Mouse (Mus musculus): ENCODE data around the gene Lsp1. TPM values are rescaled to one million over a fixed set of nuclear protein-coding genes. Genes with fewer than 3 reads are reported as not detected.

Lsp1 gene
- polyA plus RNA-seq, 1 experiment from 2014 or later = 5.5 TPM

DNA sequence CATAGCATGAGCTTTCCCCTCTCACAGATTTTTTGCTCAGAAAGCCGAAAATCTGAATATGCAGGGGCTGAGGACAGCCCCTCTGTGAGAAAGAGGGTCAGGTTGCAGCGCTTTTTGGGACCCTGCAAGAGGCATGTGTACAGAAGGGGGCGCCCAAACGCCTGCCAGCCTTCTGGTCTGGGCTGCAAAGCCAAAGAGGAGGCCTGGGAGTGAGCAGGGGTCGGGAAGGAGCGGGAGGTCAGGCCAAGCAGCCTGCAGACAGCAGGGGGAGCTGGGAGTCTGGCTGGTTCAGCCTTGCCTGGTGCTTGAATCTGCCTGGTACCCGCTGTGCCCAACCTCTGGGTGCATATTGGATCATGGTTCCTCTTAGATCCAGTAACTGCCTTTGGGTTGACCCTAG lies 32.4 kb upstream of the Lsp1 start:
- peaks cover 7% of the 10 kb centered on the region for H3K4me1 ChIP-seq (ENCODE audit: control insufficient read depth, insufficient read depth, low read depth, low read length)
- ATAC-seq = no peak
- WGBS = 7% methylated on average over 7 of the region's 7 CpGs
- no peak overlapping the region for H3K9ac ChIP-seq (ENCODE audit: low read depth, low read length)
- no peaks in the 10 kb centered on the region for H3K27me3 ChIP-seq (replicated peaks; ENCODE audit: control insufficient read depth, insufficient read depth, low read length)
- no peaks in the 10 kb centered on the region for H3K9me3 ChIP-seq (ENCODE audit: control insufficient read depth, low read length)
- no peak overlapping the region for H3K4me2 ChIP-seq (ENCODE audit: low read length)
- no peak overlapping the region for H3K4me3 ChIP-seq (ENCODE audit: low read length)
- no peaks in the 10 kb centered on the region for H3K36me3 ChIP-seq (ENCODE audit: control insufficient read depth, insufficient read depth, low read length)
- no peak overlapping the region for H3K27ac ChIP-seq (ENCODE audit: low read depth, low read length)

DNA sequence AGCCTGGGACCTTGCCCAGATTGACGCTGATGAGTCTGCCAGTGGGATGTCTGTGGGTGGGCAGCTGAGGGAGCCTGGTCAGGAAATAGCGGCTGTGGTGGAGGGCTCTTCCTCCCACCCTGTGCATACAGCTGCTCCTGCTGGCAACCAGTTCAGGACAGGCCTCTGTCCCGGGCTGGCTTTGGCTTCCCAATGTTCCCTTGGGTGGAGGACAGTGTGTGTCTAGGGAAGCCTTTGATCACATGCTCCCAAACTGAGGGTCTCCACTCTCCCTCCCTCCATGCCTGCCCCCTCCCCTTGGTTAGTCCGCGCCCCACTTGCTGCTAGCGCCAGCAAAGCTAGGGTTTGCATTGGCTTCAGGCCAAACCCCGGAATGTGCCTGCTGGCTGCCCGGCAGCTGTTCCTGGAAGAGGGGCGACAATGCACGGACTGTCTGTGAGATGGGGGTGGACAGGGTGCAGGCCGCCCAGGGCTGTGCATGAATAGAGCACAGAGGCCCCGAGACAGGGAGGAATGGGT lies 30.4 kb upstream of the Lsp1 start:
- Histone ChIP-seq H3K36me3 (ENCODE audit: control insufficient read depth, insufficient read depth, low read length) (no peaks in the 10 kb centered on the region), H3K4me1 (ENCODE audit: control insufficient read depth, insufficient read depth, low read depth, low read length) (peaks cover 7% of the 10 kb centered on the region), H3K9ac (ENCODE audit: low read depth, low read length) (no peak overlapping the region), H3K4me2 (ENCODE audit: low read length) (peak overlapping the region; percentile 1; the same call in 1 of the 2 replicates), H3K27me3 (replicated peaks; ENCODE audit: control insufficient read depth, insufficient read depth, low read length) (no peaks in the 10 kb centered on the region), H3K9me3 (ENCODE audit: control insufficient read depth, low read length) (no peaks in the 10 kb centered on the region), H3K4me3 (ENCODE audit: low read length) (no peak overlapping the region), H3K27ac (ENCODE audit: low read depth, low read length) (0 out of 2 replicates have a peak overlapping the region, but pooled peaks have one; percentile 13)
- WGBS = 25% methylated on average over 12 of the region's 12 CpGs
- ATAC-seq = peak; percentile 84

DNA sequence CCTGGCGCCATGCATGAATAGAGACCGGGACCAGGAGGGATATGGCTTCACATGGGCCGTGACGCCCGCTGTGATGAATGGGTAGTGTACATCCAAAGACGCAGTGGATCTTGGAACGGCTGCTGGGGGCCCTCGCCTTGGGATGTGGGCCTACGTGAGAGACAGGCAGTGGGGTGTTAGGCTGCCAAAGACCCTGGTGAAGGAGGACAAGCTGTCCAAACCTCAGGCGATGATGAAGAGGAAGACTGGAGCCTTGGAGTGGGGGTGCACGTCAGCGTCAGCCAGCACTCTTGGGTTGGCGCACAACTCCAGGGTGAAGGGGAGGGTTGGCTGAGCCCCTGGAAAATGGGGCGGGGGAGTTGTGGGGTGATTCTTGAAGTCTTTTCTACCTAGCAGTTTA lies 29.5 kb upstream of the Lsp1 start:
- peaks cover 7% of the 10 kb centered on the region for H3K4me1 ChIP-seq (ENCODE audit: control insufficient read depth, insufficient read depth, low read depth, low read length)
- H3K9me3 ChIP-seq (ENCODE audit: control insufficient read depth, low read length) = no peaks in the 10 kb centered on the region
- WGBS = 78% methylated on average over 14 of the region's 14 CpGs
- H3K36me3 ChIP-seq (ENCODE audit: control insufficient read depth, insufficient read depth, low read length) = no peaks in the 10 kb centered on the region
- H3K4me2 ChIP-seq (ENCODE audit: low read length) = no peak overlapping the region
- H3K27ac ChIP-seq (ENCODE audit: low read depth, low read length) = no peak overlapping the region
- H3K27me3 ChIP-seq (replicated peaks; ENCODE audit: control insufficient read depth, insufficient read depth, low read length) = no peaks in the 10 kb centered on the region
- H3K9ac ChIP-seq (ENCODE audit: low read depth, low read length) = no peak overlapping the region
- no peak for ATAC-seq
- H3K4me3 ChIP-seq (ENCODE audit: low read length) = no peak overlapping the region

DNA sequence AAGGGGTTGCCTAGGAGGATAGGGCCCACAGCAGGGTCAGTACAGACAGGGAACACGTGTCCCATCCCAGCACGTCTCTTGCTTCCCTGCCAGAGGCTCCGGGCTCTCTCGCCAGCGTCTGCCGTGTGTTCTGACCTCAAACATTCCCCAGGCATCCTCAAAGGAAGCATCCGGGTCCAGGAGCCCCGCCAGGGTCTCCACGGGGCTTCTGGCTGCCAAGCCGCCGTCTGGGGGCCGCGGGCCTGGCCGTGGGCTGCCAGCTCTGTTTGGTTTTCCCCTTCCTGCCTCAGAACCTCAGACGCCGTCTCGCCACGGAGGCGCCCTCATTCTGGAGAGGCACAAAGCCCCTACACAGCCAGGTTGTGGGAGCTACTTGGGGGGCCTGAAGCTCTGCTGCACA lies 27.0 kb upstream of the Lsp1 start:
- no peak overlapping the region for H3K4me3 ChIP-seq (ENCODE audit: low read length)
- no peaks in the 10 kb centered on the region for H3K9me3 ChIP-seq (ENCODE audit: control insufficient read depth, low read length)

DNA sequence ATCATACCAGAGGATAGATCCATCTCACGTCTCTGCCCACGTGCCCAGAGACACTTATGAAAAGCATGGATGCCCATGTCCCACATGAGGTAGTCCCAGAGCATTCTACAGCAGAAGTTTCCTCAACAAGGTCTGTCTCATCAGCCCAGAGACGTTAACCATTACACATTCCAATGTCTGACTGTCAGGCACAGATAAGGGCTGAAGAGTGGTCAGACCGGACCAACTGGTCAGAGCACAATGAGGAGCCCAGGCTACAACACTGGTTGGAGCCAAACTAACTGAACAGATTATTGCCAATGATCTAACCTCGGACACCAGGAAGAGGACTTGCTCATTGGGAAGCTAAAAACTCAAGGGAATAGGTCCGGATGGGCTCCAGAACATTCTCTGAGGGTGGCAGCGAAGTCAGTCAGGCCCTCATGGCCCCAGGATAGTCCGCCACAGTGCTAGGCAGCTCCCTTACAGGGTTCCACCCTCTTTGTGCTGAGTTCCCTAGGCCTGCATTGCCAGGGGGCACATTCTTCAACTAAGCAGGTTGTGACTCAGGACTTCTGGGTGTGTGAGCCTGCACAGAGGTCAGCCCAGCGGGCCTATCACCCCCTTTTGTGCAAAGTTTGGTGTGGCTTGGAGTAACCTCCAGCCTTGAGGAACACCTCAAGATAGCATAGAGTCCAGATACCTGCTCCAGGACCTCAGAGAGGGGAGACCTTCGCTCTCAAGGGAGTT lies 26.3 kb upstream of the Lsp1 start, which contains the start of gene Syt8:
Syt8 (plus strand) TSS at position 714 of the 729 bp plus-strand sequence.
- Histone ChIP-seq H3K4me1 (ENCODE audit: control insufficient read depth, insufficient read depth, low read depth, low read length) (peaks cover 7% of the 10 kb centered on the region), H3K9me3 (ENCODE audit: control insufficient read depth, low read length) (no peaks in the 10 kb centered on the region), H3K27ac (ENCODE audit: low read depth, low read length) (no peak within 1 kb of the TSS), H3K4me2 (ENCODE audit: low read length) (no peak within 1 kb of the TSS), H3K27me3 (replicated peaks; ENCODE audit: control insufficient read depth, insufficient read depth, low read length) (no peaks in the 10 kb centered on the region), H3K36me3 (ENCODE audit: control insufficient read depth, insufficient read depth, low read length) (no peaks in the 10 kb centered on the region), H3K4me3 (ENCODE audit: low read length) (no peak within 1 kb of the TSS), H3K9ac (ENCODE audit: low read depth, low read length) (no peak within 1 kb of the TSS)
- ATAC-seq = no peak
- 86% methylated on average over 10 of the region's 10 CpGs for WGBS

More for the DNA sequence above, 27.0 kb upstream of the Lsp1 start:
- 53% methylated on average over 19 of the region's 19 CpGs for WGBS
- Histone ChIP-seq H3K9ac (ENCODE audit: low read depth, low read length) (no peak overlapping the region), H3K27me3 (replicated peaks; ENCODE audit: control insufficient read depth, insufficient read depth, low read length) (no peaks in the 10 kb centered on the region), H3K4me2 (ENCODE audit: low read length) (no peak overlapping the region), H3K27ac (ENCODE audit: low read depth, low read length) (no peak overlapping the region), H3K36me3 (ENCODE audit: control insufficient read depth, insufficient read depth, low read length) (no peaks in the 10 kb centered on the region), H3K4me1 (ENCODE audit: control insufficient read depth, insufficient read depth, low read depth, low read length) (peaks cover 7% of the 10 kb centered on the region)
- ATAC-seq = no peak

DNA sequence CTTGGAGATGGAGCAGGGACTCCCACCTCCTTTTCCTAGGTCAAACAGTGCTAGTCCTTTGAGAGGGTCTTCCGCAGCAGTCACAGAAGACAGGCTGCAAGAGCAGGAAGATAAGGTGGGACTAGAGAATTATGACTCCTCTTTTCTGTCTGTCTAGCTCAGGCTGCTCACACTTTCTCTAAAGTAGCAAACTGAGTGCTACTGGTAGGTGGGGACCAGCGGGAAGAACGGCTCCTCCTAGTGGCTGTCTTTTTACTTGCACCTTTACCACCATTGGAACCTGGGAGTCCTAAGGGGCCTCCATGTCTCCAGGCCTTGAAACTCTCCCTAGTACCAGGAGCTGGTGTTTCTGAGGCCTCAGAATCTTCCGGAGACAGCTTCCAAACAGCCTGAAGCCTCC lies 25.1 kb upstream of the Lsp1 start:
- H3K4me3 ChIP-seq (ENCODE audit: low read length) = no peak overlapping the region
- 37% methylated on average over 4 of the region's 4 CpGs for WGBS

DNA sequence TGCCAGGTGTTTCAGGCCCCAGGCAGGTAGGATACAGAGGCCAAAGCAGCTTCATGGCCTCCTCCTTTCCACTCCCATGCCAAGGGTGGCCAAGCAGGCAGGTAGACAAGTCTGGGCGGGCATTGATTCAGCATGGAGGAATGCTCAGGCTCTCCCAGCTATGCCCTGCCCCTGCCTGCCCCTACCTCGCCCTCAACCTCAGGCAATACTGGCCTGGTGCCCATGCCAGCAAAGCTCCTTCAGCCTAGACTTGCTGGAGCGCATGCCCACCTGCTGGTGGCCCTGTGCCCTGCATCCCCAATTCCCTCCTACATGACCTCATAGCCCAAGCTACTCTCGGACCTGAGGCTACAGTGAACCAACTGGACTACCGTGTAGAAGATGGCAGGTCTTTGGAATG lies 23.3 kb upstream of the Lsp1 start:
- WGBS = 74% methylated on average over 5 of the region's 5 CpGs
- no peaks in the 10 kb centered on the region; the same call in 1 of the 2 replicates for H3K4me1 ChIP-seq (ENCODE audit: control insufficient read depth, insufficient read depth, low read depth, low read length)
- H3K4me3 ChIP-seq (ENCODE audit: low read length) = no peak overlapping the region
- H3K36me3 ChIP-seq (ENCODE audit: control insufficient read depth, insufficient read depth, low read length) = no peaks in the 10 kb centered on the region
- no peaks in the 10 kb centered on the region for H3K9me3 ChIP-seq (ENCODE audit: control insufficient read depth, low read length)
- no peak overlapping the region for H3K27ac ChIP-seq (ENCODE audit: low read depth, low read length)
- no peaks in the 10 kb centered on the region for H3K27me3 ChIP-seq (replicated peaks; ENCODE audit: control insufficient read depth, insufficient read depth, low read length)
- H3K4me2 ChIP-seq (ENCODE audit: low read length) = no peak overlapping the region
- no peak for ATAC-seq
- no peak overlapping the region for H3K9ac ChIP-seq (ENCODE audit: low read depth, low read length)

More for the DNA sequence above, 25.1 kb upstream of the Lsp1 start:
- Histone ChIP-seq H3K4me1 (ENCODE audit: control insufficient read depth, insufficient read depth, low read depth, low read length) (peaks cover 2% of the 10 kb centered on the region), H3K9me3 (ENCODE audit: control insufficient read depth, low read length) (no peaks in the 10 kb centered on the region), H3K4me2 (ENCODE audit: low read length) (no peak overlapping the region), H3K27ac (ENCODE audit: low read depth, low read length) (no peak overlapping the region), H3K9ac (ENCODE audit: low read depth, low read length) (no peak overlapping the region), H3K36me3 (ENCODE audit: control insufficient read depth, insufficient read depth, low read length) (no peaks in the 10 kb centered on the region), H3K27me3 (replicated peaks; ENCODE audit: control insufficient read depth, insufficient read depth, low read length) (no peaks in the 10 kb centered on the region)
- ATAC-seq = no peak

DNA sequence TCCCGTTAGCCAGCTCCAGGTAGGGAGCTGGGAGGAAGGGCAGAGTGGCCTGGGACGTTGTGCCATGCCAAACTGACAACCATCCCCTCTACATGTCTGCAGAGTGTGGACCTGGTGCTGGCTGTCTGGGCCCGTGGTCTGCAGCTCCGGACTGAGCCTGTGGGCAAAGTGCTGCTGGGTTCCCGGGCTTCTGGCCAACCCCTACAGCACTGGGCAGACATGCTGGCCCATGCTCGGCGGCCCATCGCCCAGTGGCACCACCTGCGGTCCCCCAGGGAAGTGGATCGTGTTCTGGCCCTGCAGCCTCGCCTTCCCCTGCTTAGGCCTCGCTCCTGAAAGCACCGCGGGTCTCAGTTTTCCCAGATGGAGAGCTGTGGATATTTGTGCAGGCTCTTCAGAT lies 20.6 kb upstream of the Lsp1 start:
- ATAC-seq = no peak
- no peak overlapping the region for H3K4me3 ChIP-seq (ENCODE audit: low read length)
- H3K4me2 ChIP-seq (ENCODE audit: low read length) = no peak overlapping the region
- H3K9me3 ChIP-seq (ENCODE audit: control insufficient read depth, low read length) = no peaks in the 10 kb centered on the region
- H3K4me1 ChIP-seq (ENCODE audit: control insufficient read depth, insufficient read depth, low read depth, low read length) = no peaks in the 10 kb centered on the region
- 84% methylated on average over 12 of the region's 14 CpGs for WGBS
- no peaks in the 10 kb centered on the region for H3K27me3 ChIP-seq (replicated peaks; ENCODE audit: control insufficient read depth, insufficient read depth, low read length)
- H3K9ac ChIP-seq (ENCODE audit: low read depth, low read length) = peak overlapping the region; percentile 23; the same call in 1 of the 2 replicates
- no peak overlapping the region for H3K27ac ChIP-seq (ENCODE audit: low read depth, low read length)
- H3K36me3 ChIP-seq (ENCODE audit: control insufficient read depth, insufficient read depth, low read length) = no peaks in the 10 kb centered on the region

DNA sequence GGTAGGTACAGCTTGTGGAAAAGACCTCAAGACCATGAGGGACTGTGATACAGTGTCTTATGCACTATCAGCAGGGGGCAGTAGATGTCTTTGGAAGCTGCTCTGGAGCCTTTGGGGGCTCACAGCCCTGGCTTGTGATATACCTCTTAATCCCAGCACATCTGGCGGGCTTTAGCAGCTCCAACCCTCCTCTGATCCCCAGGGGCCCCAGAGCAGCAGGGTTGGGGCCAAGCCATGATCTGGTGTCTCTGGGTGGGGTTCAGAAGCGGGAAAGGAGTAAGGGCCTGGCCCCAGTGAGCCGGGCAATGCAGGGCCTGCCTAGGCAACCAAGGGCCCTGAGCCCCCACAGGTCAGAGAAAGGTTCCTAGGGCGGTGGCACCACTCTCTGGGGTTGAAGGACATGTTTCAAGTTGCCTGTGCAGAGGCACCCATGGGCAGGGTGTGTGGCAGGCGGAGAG lies 19.9 kb upstream of the Lsp1 start:
- Histone ChIP-seq H3K27me3 (replicated peaks; ENCODE audit: control insufficient read depth, insufficient read depth, low read length) (no peaks in the 10 kb centered on the region), H3K9ac (ENCODE audit: low read depth, low read length) (no peak overlapping the region), H3K27ac (ENCODE audit: low read depth, low read length) (no peak overlapping the region), H3K4me3 (ENCODE audit: low read length) (no peak overlapping the region), H3K36me3 (ENCODE audit: control insufficient read depth, insufficient read depth, low read length) (no peaks in the 10 kb centered on the region), H3K4me1 (ENCODE audit: control insufficient read depth, insufficient read depth, low read depth, low read length) (no peaks in the 10 kb centered on the region), H3K4me2 (ENCODE audit: low read length) (no peak overlapping the region), H3K9me3 (ENCODE audit: control insufficient read depth, low read length) (no peaks in the 10 kb centered on the region)
- ATAC-seq = peak; percentile 81
- 57% methylated on average over 5 of the region's 5 CpGs for WGBS
